Mouse (Mus musculus): ENCODE measurements around the gene Snx15.

DNA sequence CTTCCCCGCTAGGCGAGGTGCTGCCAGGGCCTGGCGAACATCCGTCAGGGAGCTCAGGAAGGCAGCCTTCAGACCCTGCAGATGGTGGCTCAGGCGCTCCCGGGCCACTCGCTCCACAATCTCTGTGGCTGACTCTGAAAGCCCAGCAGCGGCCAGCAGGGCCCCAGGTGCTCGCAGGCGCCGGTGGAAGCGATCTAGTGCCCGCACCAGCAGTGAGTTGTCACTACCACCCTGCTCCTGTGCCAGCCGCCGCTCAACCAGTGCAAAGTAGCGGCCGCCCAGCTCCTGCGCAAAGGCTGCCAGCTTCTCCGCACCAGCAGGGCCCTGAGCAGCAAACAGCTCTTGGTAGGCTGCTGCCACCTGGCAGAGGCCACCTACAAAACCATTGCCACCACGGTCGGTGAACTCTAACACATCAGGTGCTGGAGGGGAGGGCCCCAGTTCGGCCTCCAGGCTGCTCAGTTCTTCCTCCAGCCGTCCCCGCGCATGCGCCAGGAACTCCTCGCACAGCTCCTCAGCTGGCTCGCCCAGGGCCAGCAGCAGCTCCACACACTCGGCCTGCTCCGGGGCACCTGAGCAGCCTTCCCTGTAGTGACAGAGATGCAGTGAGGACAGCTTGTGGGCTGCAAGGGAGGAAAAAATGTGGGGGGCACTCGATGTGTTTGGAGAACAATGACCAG, 57.4 kb downstream of the Snx15 start:
- TF ChIP-seq CTCF (IDR thresholded peaks at IDR 0.05; ENCODE audit: control insufficient read depth, insufficient read depth, insufficient read length) (no peak), MAX (IDR thresholded peaks at IDR 0.05) (no peak), MYOD1 (IDR thresholded peaks at IDR 0.05; ENCODE audit: control insufficient read depth, insufficient read length, low read depth) (no peak)
